Mouse (Mus musculus): Measurements from ENCODE around the gene Sept7. TPM values are rescaled to one million over a fixed set of nuclear protein-coding genes. Genes with fewer than 3 reads are reported as not detected.
"Not testable (repeated sequence)": the region's sequence is repeated elsewhere in the genome, so short reads cannot be mapped to it uniquely, and the experiment has no call there.

Gene Sept7
- 100 to 1,000 TPM; 139 to 156 TPM for total RNA-seq (2021)
- long read RNA-seq, experiment 1, partial matches to known transcripts: 4 of 107 reads
- long read RNA-seq, experiment 1, other reads (novel, unspliced or antisense): 103 of 107 reads
- long read RNA-seq, experiment 2, partial matches to known transcripts: 14 of 225 reads
- long read RNA-seq, experiment 2, other reads (novel, unspliced or antisense): 211 of 225 reads

- peak; percentile 96 to 99 for DNase-seq (ENCODE audit: low spot score in 2 of 2)
These were observed at the start of gene Sept7 for GRCm38 (mm10) chr9:25252283-25252726. TSS of gene Sept7 (plus strand) at chr9:25252439.

GRCm38 (mm10) chr9:25208087-25208803, 44.0 kb upstream of the Sept7 start:
- no peak for DNase-seq (ENCODE audit: low spot score in 2 of 2)

- no peak for DNase-seq (ENCODE audit: low spot score in 2 of 2)
These were observed 39.7 kb upstream of the Sept7 start for GRCm38 (mm10) chr9:25212309-25213163.

- no peak for DNase-seq (ENCODE audit: low spot score in 2 of 2)
These were observed 39.1 kb upstream of the Sept7 start for GRCm38 (mm10) chr9:25213164-25213557.

- DNase-seq (ENCODE audit: low spot score in 2 of 2): no peak
These were observed 36.8 kb upstream of the Sept7 start for GRCm38 (mm10) chr9:25215411-25215810.

GRCm38 (mm10) chr9:25216210-25216609, 36.0 kb upstream of the Sept7 start:
- no peak for DNase-seq (ENCODE audit: low spot score in 2 of 2)

- no peak for DNase-seq (ENCODE audit: low spot score in 2 of 2)
These were observed 33.3 kb upstream of the Sept7 start for GRCm38 (mm10) chr9:25218954-25219353.

GRCm38 (mm10) chr9:25219882-25220281, 32.4 kb upstream of the Sept7 start:
- DNase-seq (ENCODE audit: low spot score in 2 of 2): no peak

GRCm38 (mm10) chr9:25224959-25225358, 27.3 kb upstream of the Sept7 start:
- no peak for DNase-seq (ENCODE audit: low spot score in 2 of 2)

GRCm38 (mm10) chr9:25229740-25230139, 22.5 kb upstream of the Sept7 start:
- no peak for DNase-seq (ENCODE audit: low spot score in 2 of 2)

- no peak for DNase-seq (ENCODE audit: low spot score in 2 of 2)
These were observed 21.8 kb upstream of the Sept7 start for GRCm38 (mm10) chr9:25230213-25231039.

- DNase-seq (ENCODE audit: low spot score in 2 of 2): no peak
These were observed 11.2 kb upstream of the Sept7 start for GRCm38 (mm10) chr9:25241065-25241464.

- DNase-seq (ENCODE audit: low spot score in 2 of 2): not testable (repeated sequence)
These were observed 10.5 kb upstream of the Sept7 start for GRCm38 (mm10) chr9:25241783-25242182.

- DNase-seq (ENCODE audit: low spot score in 2 of 2): no peak
These were observed 10.0 kb upstream of the Sept7 start for GRCm38 (mm10) chr9:25242266-25242665.

- no peak for DNase-seq (ENCODE audit: low spot score in 2 of 2)
These were observed 8.1 kb upstream of the Sept7 start for GRCm38 (mm10) chr9:25243926-25244657.

GRCm38 (mm10) chr9:25245125-25245524, 7.1 kb upstream of the Sept7 start:
- no peak for DNase-seq (ENCODE audit: low spot score in 2 of 2)

- no peak for DNase-seq (ENCODE audit: low spot score in 2 of 2)
These were observed 5.7 kb upstream of the Sept7 start for GRCm38 (mm10) chr9:25246508-25246907.

GRCm38 (mm10) chr9:25251174-25251573, 1.1 kb upstream of the Sept7 start:
- DNase-seq (ENCODE audit: low spot score in 2 of 2): no peak

- peak; percentile 66 to 81 for DNase-seq (ENCODE audit: low spot score in 2 of 2)
These were observed 492 bp upstream of the Sept7 start for GRCm38 (mm10) chr9:25251611-25252282.

Measured in adrenal gland, postnatal 4 days (tissue).